Mouse (Mus musculus) kidney, adult 18-20 months (tissue): ENCODE results near the gene Map1b.

Experiments used
- DNase-seq: peaks from one replicate; pipeline ENCODE4 v3.0.0; 2021

Gene Map1b

GRCm38 (mm10) chr13:99485861-99486260, 30.5 kb downstream of the Map1b start:
- no peak for DNase-seq

DNA sequence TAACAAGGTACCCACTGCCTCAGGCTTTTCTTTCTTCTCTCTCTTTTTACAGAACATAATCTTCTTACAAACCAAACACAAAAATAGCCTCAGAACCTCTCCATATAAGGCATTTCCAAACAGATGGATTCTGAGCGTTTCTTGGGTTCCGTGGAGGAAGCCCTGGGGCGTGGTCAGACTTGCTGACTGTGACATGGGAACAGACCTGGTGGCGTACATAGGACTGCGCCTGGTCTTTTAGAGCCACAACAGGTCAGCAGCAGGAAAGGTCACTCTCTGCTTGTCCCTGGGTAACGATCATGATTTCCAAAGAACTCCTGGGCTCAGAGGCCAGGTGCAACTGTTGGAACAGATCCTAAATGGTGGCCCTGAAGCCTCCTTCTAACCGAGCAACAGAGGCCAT, 31.0 kb downstream of the Map1b start:
- DNase-seq = no peak

DNA sequence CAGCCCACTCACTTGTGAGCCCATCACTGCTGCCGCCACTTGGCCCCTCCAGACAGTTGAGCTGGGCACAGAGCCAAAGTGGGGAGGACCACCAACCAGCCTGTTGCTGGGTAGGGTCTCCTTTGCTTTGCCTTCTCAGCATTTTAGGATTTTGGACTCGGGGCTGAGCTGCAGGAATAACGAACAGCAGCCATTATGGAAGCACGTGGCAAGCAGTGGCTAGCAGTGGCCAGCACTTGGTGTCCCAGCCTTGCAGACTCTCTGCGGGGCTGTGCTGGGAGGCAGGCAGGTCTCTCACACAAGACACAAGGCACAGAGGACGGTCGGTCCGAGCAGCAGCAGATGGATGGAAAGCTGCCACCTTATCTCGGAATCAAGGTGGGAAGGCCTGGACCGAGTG, 31.4 kb downstream of the Map1b start:
- no peak for DNase-seq

DNA sequence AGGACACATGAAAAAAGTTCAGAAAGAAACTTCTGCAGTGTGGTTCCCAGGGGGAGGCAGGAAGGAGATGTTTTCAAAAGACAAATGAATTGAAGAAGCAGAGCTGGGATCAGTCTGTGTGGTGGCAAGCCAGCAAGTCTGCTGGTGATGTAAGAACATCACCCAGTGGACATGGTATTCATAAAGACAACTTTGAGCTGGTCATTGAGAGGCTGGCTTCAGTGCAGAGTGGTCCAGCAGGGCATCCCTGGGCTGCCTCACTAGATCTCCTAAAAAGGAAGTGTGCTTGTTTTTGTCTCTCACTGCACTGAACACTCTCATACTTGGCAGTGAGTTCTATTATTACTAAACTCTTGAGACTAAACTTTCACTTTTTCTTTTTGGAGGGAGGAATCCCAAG, 32.9 kb downstream of the Map1b start:
- DNase-seq = no peak

GRCm38 (mm10) chr13:99475488-99475887, 40.9 kb downstream of the Map1b start:
- DNase-seq = no peak

- DNase-seq = no peak
Measured at GRCm38 (mm10) chr13:99475033-99475432, 41.3 kb downstream of the Map1b start.

GRCm38 (mm10) chr13:99474108-99474507, 42.2 kb downstream of the Map1b start:
- DNase-seq = no peak

DNA sequence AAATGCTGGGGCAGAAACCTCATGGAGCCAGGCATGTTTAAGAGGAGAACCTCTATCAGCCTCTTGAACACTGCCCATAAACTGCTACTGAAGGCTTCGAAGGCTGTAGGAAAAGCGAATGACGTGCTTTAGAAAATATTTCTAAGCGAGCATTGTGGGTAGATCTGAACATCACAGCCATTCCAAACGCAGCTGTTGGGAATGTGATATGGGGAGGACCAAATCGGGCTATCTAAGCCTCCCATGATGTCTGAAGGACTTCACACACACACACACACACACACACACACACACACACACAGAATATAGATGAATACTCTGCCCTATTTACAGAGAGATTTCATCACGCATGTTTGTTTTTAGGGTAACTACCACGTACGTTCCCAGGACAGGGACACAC, 44.3 kb downstream of the Map1b start:
- no peak for DNase-seq

GRCm38 (mm10) chr13:99470084-99470483, 46.3 kb downstream of the Map1b start:
- no peak for DNase-seq

GRCm38 (mm10) chr13:99468267-99468666, 48.1 kb downstream of the Map1b start:
- no peak for DNase-seq

GRCm38 (mm10) chr13:99466811-99467315, 49.5 kb downstream of the Map1b start:
- no peak for DNase-seq

DNA sequence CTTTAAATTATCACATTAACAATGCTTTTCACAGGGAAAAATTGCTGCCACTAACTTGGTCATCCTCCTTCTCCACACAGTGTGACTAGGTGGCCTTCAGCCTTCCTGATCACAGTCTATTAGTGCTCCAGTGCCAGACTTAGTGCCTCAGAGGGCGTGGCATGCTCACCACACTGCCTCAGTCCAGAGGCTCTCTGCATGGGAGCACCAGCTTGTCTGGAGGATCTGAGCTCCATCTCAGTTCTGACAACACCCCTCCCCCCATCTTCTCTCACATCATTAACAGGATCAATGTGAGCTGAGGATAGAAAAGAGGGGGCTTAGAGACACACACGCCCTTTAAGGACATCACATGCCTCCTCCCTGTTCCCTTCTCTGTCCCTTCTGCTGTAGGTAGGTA, 50.3 kb downstream of the Map1b start:
- no peak for DNase-seq

- DNase-seq = no peak
Measured at GRCm38 (mm10) chr13:99464551-99464950, 51.8 kb downstream of the Map1b start.

DNA sequence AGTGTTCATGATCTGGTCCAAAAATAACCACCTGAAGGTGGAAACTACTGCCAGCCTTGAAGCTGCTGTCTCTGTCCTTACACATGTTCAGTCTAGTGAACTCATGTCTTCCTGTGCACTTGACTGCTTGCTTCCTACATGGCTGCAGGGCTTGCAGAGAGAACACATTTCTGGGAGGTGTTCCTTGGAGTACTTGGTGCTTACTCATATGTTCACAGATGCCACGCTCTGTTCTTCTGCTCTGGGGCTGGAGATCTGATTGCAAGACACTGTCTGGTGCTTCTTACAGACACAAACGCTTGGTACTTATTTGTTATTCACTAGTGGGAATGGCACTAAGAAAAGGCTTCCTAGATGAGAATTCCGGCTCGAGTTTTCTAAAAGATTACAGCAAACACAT, 54.5 kb downstream of the Map1b start:
- no peak for DNase-seq

- DNase-seq = peak; percentile 36
Measured at GRCm38 (mm10) chr13:99459612-99460011, 56.7 kb downstream of the Map1b start.

DNA sequence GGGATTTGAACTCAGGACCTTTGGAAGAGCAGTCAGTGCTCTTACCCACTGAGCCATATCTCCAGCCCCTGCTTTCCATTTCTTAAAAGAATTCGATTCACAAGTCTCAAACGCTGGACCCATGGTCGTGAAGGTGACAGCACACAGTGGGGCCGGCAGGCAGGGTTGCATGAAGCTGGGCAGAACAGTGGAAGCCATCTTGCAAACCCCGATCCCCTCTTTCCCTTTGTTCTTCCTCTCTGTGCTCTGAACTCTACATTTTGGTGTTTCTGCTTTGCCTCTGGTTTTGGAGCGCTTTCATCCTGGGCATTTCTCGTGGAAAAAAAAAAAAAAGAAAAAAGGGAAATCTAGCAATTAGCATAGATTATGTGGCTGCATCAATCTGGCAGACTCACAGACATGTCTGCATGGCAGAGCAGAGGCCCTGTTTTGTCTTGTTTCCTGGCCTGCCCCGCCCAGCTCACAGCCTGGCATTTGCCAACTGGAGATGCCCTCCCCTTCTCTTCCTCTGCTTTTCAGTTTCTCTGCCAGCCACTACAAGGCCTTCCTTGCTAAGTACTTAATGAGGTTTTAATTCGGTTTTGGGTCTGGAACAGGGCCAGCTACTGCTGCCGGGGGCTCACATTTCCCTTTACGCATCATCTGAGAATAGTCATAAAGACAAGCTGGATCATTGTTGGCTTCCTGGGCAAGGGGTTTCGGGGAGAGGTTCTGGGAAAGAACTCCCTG, 57.5 kb downstream of the Map1b start:
- no peak for DNase-seq

DNA sequence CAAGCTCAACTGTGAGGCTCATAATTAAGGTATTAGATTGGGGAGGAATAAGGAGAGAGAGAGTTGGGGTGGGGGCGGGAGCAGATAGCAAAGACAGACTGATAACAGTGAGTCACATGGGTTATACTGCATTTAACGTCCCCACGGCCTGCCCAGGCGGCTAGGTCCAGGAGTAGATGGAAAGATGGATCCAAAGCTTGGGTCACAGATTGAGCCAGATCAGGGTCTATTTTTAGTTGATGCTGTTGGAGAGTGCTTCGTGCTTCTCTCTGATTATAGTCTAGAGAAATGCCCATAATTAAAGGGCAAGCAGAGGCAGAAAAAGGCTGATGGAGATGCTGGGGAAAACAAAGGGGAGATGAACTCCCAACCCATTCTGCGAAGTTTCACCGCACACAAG, 61.4 kb downstream of the Map1b start:
- DNase-seq = no peak

GRCm38 (mm10) chr13:99452444-99452843, 63.9 kb downstream of the Map1b start:
- no peak for DNase-seq

DNA sequence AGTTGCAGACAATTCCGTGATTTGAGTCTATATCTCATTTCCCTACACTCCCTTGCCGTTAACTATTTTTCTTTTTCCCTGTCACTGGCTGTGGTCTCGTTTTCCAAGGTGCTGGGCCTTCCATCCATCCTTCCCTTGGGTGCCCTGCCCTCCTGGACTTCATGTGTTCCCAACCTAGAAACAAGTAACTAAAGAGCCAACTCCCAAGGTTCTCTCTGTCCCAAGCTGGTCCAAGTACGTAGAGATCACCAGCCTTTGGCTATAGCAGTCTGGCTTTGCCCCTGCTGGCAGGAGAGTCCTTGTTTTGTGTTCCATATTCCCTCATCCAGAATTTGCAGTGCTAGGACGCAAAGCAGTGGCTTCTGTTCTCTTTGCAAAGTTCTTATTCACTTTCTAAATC, 65.1 kb downstream of the Map1b start:
- DNase-seq = no peak

GRCm38 (mm10) chr13:99450766-99451165, 65.6 kb downstream of the Map1b start:
- no peak for DNase-seq

GRCm38 (mm10) chr13:99449547-99449946, 66.8 kb downstream of the Map1b start:
- DNase-seq = no peak

DNA sequence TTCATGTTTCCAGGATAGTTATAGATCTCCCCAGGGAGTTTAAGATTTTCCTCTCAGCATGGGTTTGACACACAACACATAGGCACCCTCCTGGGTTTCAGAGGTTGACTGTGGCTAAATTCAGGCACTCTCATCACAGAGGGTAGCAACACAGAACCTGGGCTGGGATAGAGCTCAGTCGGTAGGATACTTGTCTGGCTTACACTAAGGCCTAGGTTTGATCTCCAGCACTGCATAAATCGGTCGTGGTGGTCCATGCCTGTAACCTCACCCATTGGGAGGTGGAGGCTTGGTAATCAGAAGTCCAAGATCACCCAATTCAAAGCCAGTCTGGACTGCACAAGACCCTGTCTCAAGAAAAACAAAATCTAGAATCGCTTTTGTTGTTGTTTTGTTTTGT, 68.1 kb downstream of the Map1b start:
- DNase-seq = no peak

- no peak for DNase-seq
Measured at GRCm38 (mm10) chr13:99447403-99448199, 68.7 kb downstream of the Map1b start.

DNA sequence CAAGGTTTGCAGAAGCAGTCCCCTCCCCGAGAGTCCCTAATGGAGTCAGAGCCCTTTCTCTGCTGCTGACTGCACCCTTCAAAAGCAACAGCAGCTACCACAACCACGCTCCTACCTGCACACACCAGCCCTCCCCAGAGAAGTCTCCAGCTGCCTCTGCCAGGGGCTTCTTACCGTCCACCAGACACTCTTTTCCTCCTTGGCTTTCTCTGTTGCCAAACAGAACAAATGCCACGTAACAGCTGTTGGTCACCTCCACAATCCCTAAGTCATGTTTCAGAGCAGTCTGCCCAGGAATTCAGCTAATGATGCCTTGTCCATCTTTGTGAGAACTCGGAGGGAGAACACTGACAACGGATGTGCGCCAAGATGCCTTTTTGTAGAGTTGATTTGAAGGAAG, 69.3 kb downstream of the Map1b start:
- DNase-seq = no peak
